Mouse (Mus musculus) T-helper 17 cell (primary cell): ENCODE data around the gene Megf11.

ENCODE experiments used
- in situ Hi-C, 2 experiments: fragments of 300-600 bp; cut with MboI, MseI; formaldehyde crosslinking; loops; 1 replicate in 1 of 2; 2 replicates in 1 of 2; pipeline ENCODE4 v1.15.1; 2025; ENCODE audit warnings: high pct_unique_total_duplicates in 2 of 2

Megf11 gene

GRCm38 (mm10) chr9:64393914-64394596 is 8.6 kb downstream of the Megf11 start:
- in situ Hi-C loops: loop anchor here (5.0 to 10.0 kb wide), 2 partner anchors 241 to 243 kb away; no protein-coding TSS in a partner anchor

- in situ Hi-C loops: loop anchor here in 1 of 2 experiments (10.0 kb wide), 1 partner anchor 239 kb away; no protein-coding TSS in a partner anchor
Measured at GRCm38 (mm10) chr9:64395238-64395920, 10.0 kb downstream of the Megf11 start.

GRCm38 (mm10) chr9:64397108-64397507 is 11.7 kb downstream of the Megf11 start:
- in situ Hi-C loops: loop anchor here in 1 of 2 experiments (10.0 kb wide), 1 partner anchor 238 kb away; no protein-coding TSS in a partner anchor

GRCm38 (mm10) chr9:64399121-64399520 is 13.7 kb downstream of the Megf11 start:
- in situ Hi-C loops: loop anchor here in 1 of 2 experiments (10.0 kb wide), 1 partner anchor 236 kb away; no protein-coding TSS in a partner anchor

GRCm38 (mm10) chr9:64402141-64402540 is 16.7 kb downstream of the Megf11 start:
- in situ Hi-C loops: loop anchor here in 1 of 2 experiments (5.0 kb wide), 1 partner anchor 40 kb away; no protein-coding TSS in a partner anchor

GRCm38 (mm10) chr9:64406841-64407240 is 21.4 kb downstream of the Megf11 start:
- in situ Hi-C loops: no loop called here

- in situ Hi-C loops: no loop called here
Measured at GRCm38 (mm10) chr9:64407390-64407970, 22.1 kb downstream of the Megf11 start.

GRCm38 (mm10) chr9:64408821-64409220 is 23.4 kb downstream of the Megf11 start:
- in situ Hi-C loops: no loop called here

- in situ Hi-C loops: no loop called here
Measured at GRCm38 (mm10) chr9:64420471-64420870, 35.0 kb downstream of the Megf11 start.

GRCm38 (mm10) chr9:64421986-64422616 is 36.7 kb downstream of the Megf11 start:
- in situ Hi-C loops: no loop called here

- in situ Hi-C loops: no loop called here
Measured at GRCm38 (mm10) chr9:64423912-64424311, 38.5 kb downstream of the Megf11 start.

GRCm38 (mm10) chr9:64436121-64436520 is 50.7 kb downstream of the Megf11 start:
- in situ Hi-C loops: no loop called here

GRCm38 (mm10) chr9:64440101-64440500 is 54.7 kb downstream of the Megf11 start:
- in situ Hi-C loops: loop anchor here in 1 of 2 experiments (5.0 kb wide), 1 partner anchor 38 kb away; no protein-coding TSS in a partner anchor

GRCm38 (mm10) chr9:64445981-64446380 is 60.6 kb downstream of the Megf11 start:
- in situ Hi-C loops: no loop called here

- in situ Hi-C loops: no loop called here
Measured at GRCm38 (mm10) chr9:64447070-64447469, 61.6 kb downstream of the Megf11 start.

GRCm38 (mm10) chr9:64447522-64447921 is 62.1 kb downstream of the Megf11 start:
- in situ Hi-C loops: no loop called here

GRCm38 (mm10) chr9:64452769-64453168 is 67.3 kb downstream of the Megf11 start:
- in situ Hi-C loops: no loop called here

- in situ Hi-C loops: no loop called here
Measured at GRCm38 (mm10) chr9:64454196-64454595, 68.8 kb downstream of the Megf11 start.

- in situ Hi-C loops: no loop called here
Measured at GRCm38 (mm10) chr9:64455910-64456309, 70.5 kb downstream of the Megf11 start.

GRCm38 (mm10) chr9:64457596-64457995 is 72.2 kb downstream of the Megf11 start:
- in situ Hi-C loops: no loop called here

- in situ Hi-C loops: no loop called here
Measured at GRCm38 (mm10) chr9:64461568-64462308, 76.3 kb downstream of the Megf11 start.
